Mouse (Mus musculus) CH12.LX (cell line): ENCODE data around the gene Wars2. TPM values are rescaled to one million over a fixed set of nuclear protein-coding genes. Genes with fewer than 3 reads are reported as not detected.

Source experiments
- DNase-seq: peaks from one replicate; pipeline ENCODE4 v3.0.0-alpha.2; 2013; ENCODE audit errors: extremely low read depth
- H3K27ac ChIP-seq: 2 replicates; pipeline ENCODE4 v1.5.1; 2012; ENCODE audit warnings: low read depth, mild to moderate bottlenecking, control low read depth, moderate library complexity; ENCODE audit not compliant: insufficient read depth
- H3K27me3 ChIP-seq: replicated peaks from 2 replicates; pipeline ENCODE3; 2012; ENCODE audit warnings: inconsistent platforms
- H3K36me3 ChIP-seq, 2 experiments: replicated peaks in 1 of 2; 2 replicates each; pipeline versions ENCODE3 to v1.6.1; 2012; ENCODE audit warnings: inconsistent platforms in 1 of 2, low read length in 1 of 2, mild to moderate bottlenecking in 1 of 2, mixed read lengths in 1 of 2, moderate library complexity in 1 of 2; ENCODE audit not compliant: control insufficient read depth in 1 of 2, insufficient read depth in 1 of 2
- H3K4me1 ChIP-seq, 2 experiments: 2 replicates each; pipeline ENCODE4 v1.6.1; 2012; ENCODE audit warnings: inconsistent platforms in 1 of 2, moderate library complexity in 1 of 2; ENCODE audit not compliant: insufficient read depth in 2 of 2, control insufficient read depth in 1 of 2
- H3K4me2 ChIP-seq: 2 replicates; pipeline ENCODE4 v1.6.1; 2012; ENCODE audit warnings: low read depth, mild to moderate bottlenecking, control low read depth; ENCODE audit not compliant: poor library complexity, insufficient read depth, severe bottlenecking
- H3K4me3 ChIP-seq, 3 experiments: fragments of 150-350 bp in 1 of 3; sonication (generic) in 1 of 3; replicated peaks in 1 of 3; 2 replicates each; pipeline versions ENCODE3 to v1.5.1; 2011 to 2012; ENCODE audit warnings: low read depth in 2 of 3, low read length in 2 of 3, mild to moderate bottlenecking in 2 of 3, moderate library complexity in 2 of 3, control low read depth in 1 of 3, improper control_type of control experiment in 1 of 3, inconsistent platforms in 1 of 3, mixed read lengths in 1 of 3; ENCODE audit not compliant: poor library complexity in 1 of 3
- H3K79me2 ChIP-seq: replicated peaks from 2 replicates; pipeline ENCODE4 v1.6.1; 2012; ENCODE audit warnings: mild to moderate bottlenecking, moderate library complexity; ENCODE audit not compliant: control insufficient read depth, poor library complexity, insufficient read depth, severe bottlenecking; ENCODE audit errors: extremely low read depth
- H3K9ac ChIP-seq: 2 replicates; pipeline ENCODE4 v1.6.1; 2012; ENCODE audit warnings: low read depth, mild to moderate bottlenecking, control low read depth, moderate library complexity; ENCODE audit not compliant: insufficient read depth
- H3K9me3 ChIP-seq: replicated peaks from 2 replicates; pipeline ENCODE3; 2012; ENCODE audit warnings: low read length, inconsistent platforms, mixed read lengths
- CHD1 ChIP-seq: IDR thresholded peaks from 2 replicates; pipeline ENCODE4 v1.6.1; 2012; ENCODE audit warnings: low read depth, low read length, improper control_type of control experiment, inconsistent platforms
- CHD2 ChIP-seq: IDR thresholded peaks from 2 replicates; pipeline ENCODE4 v1.6.1; 2011; ENCODE audit warnings: low read length, improper control_type of control experiment
- ELF1 ChIP-seq: IDR thresholded peaks from 2 replicates; pipeline ENCODE4 v1.6.1; 2014; ENCODE audit warnings: low read depth, mild to moderate bottlenecking, inconsistent platforms, low read length, improper control_type of control experiment
- EP300 ChIP-seq: IDR thresholded peaks from 2 replicates; pipeline ENCODE4 v1.6.1; 2011; ENCODE audit warnings: low read length, improper control_type of control experiment
- ETS1 ChIP-seq: conservative IDR thresholded peaks from 2 replicates; pipeline ENCODE4 v1.6.1; 2012; ENCODE audit warnings: low read depth, mild to moderate bottlenecking, inconsistent platforms, low read length, improper control_type of control experiment, moderate library complexity
- GABPA ChIP-seq: IDR thresholded peaks from 2 replicates; pipeline ENCODE4 v1.6.1; 2012; ENCODE audit warnings: low read depth, low read length, improper control_type of control experiment, inconsistent platforms; ENCODE audit not compliant: insufficient replicate concordance
- IRF4 ChIP-seq: IDR thresholded peaks from 2 replicates; pipeline ENCODE4 v1.6.1; 2014; ENCODE audit warnings: low read depth, mild to moderate bottlenecking, inconsistent platforms, low read length, improper control_type of control experiment
- JUN ChIP-seq: IDR thresholded peaks from 2 replicates; pipeline ENCODE4 v1.6.1; 2011; ENCODE audit warnings: low read depth, mild to moderate bottlenecking, low read length, improper control_type of control experiment, moderate library complexity; ENCODE audit not compliant: insufficient read depth
- JUND ChIP-seq: conservative IDR thresholded peaks from 2 replicates; pipeline ENCODE4 v1.6.1; 2011; ENCODE audit warnings: low read depth, low read length, improper control_type of control experiment
- MAFK ChIP-seq: IDR thresholded peaks from 2 replicates; pipeline ENCODE4 v1.6.1; 2011; ENCODE audit warnings: low read length, improper control_type of control experiment; ENCODE audit not compliant: insufficient replicate concordance
- MEF2A ChIP-seq: IDR thresholded peaks from 2 replicates; pipeline ENCODE4 v1.6.1; 2014; ENCODE audit warnings: low read depth, mild to moderate bottlenecking, inconsistent platforms, low read length, improper control_type of control experiment, borderline replicate concordance
- MYC ChIP-seq: IDR thresholded peaks from 2 replicates; pipeline ENCODE4 v1.6.1; 2011; ENCODE audit warnings: low read depth, mild to moderate bottlenecking, improper control_type of control experiment, low read length
- NELFE ChIP-seq: IDR thresholded peaks from 2 replicates; pipeline ENCODE4 v1.6.1; 2011; ENCODE audit warnings: low read depth, low read length, improper control_type of control experiment
- POLR2A ChIP-seq: IDR thresholded peaks from 2 replicates; pipeline ENCODE4 v1.6.1; 2011; ENCODE audit warnings: low read depth, mild to moderate bottlenecking, improper control_type of control experiment, low read length
- RCOR1 ChIP-seq: conservative IDR thresholded peaks from 2 replicates; pipeline ENCODE4 v1.6.1; 2012; ENCODE audit warnings: low read depth, mild to moderate bottlenecking, inconsistent platforms, low read length, improper control_type of control experiment
- SIN3A ChIP-seq: IDR thresholded peaks from 2 replicates; pipeline ENCODE4 v1.6.1; 2012; ENCODE audit warnings: low read length, improper control_type of control experiment, inconsistent platforms
- SMC3 ChIP-seq: IDR thresholded peaks from 2 replicates; pipeline ENCODE4 v1.6.1; 2011; ENCODE audit warnings: low read depth, low read length, improper control_type of control experiment
- TCF12 ChIP-seq: IDR thresholded peaks from 2 replicates; pipeline ENCODE4 v1.6.1; 2014; ENCODE audit warnings: low read depth, mild to moderate bottlenecking, inconsistent platforms, low read length, improper control_type of control experiment
- USF1 ChIP-seq: IDR thresholded peaks from 2 replicates; pipeline ENCODE4 v1.6.1; 2014; ENCODE audit warnings: low read depth, mild to moderate bottlenecking, inconsistent platforms, low read length, improper control_type of control experiment
- ZC3H11A ChIP-seq: IDR thresholded peaks from 2 replicates; pipeline ENCODE4 v1.6.1; 2012; ENCODE audit warnings: low read depth, mild to moderate bottlenecking, inconsistent platforms, low read length, improper control_type of control experiment
- ZKSCAN1 ChIP-seq: IDR thresholded peaks from 2 replicates; pipeline ENCODE4 v1.6.1; 2012; ENCODE audit warnings: low read depth, inconsistent platforms, low read length, improper control_type of control experiment, borderline replicate concordance
- ZMIZ1 ChIP-seq: IDR thresholded peaks from 2 replicates; pipeline ENCODE4 v1.6.1; 2012; ENCODE audit warnings: low read depth, mild to moderate bottlenecking, inconsistent platforms, low read length, improper control_type of control experiment
- ZNF384 ChIP-seq: IDR thresholded peaks from 2 replicates; pipeline ENCODE4 v1.6.1; 2012; ENCODE audit warnings: low read depth, low read length, improper control_type of control experiment, inconsistent platforms
- dilution Hi-C: fragments of 300-500 bp; cut with MboI; formaldehyde crosslinking; loops from 2 replicates; pipeline ENCODE4 v1.14.3; 2020; ENCODE audit warnings: low sequenced_read_pairs; ENCODE audit not compliant: extremely low pct_unique_long_range_greater_than_20kb, extremely low pct_ligation_motif_present
- in situ Hi-C: fragments of 300-500 bp; cut with MboI; formaldehyde crosslinking; loops from 3 replicates; pipeline ENCODE4 v1.14.3; 2019; ENCODE audit warnings: low sequenced_read_pairs, low pct_ligation_motif_present, low pct_unique_long_range_greater_than_20kb, mixed read lengths
- polyA plus RNA-seq: library from polyadenylated mRNA; unstranded; fragments of >175 nt; gene quantifications from 2 replicates; pipeline ENCODE4 v1.2.1, GENCODE M21; 2012; ENCODE audit warnings: low read depth; ENCODE audit not compliant: insufficient read length
- total RNA-seq, 2 experiments: library from RNA; depleted of rRNA; stranded (reverse); fragments of 300-350 nt in 1 of 2; fragments of >200 nt in 1 of 2; gene quantifications; 2 replicates each; pipeline ENCODE4 v1.2.3; 2012 to 2014

Gene Wars2
- total and polyA plus RNA-seq, 3 experiments, result 7.1 to 10.2 (median 8.6) TPM

DNA sequence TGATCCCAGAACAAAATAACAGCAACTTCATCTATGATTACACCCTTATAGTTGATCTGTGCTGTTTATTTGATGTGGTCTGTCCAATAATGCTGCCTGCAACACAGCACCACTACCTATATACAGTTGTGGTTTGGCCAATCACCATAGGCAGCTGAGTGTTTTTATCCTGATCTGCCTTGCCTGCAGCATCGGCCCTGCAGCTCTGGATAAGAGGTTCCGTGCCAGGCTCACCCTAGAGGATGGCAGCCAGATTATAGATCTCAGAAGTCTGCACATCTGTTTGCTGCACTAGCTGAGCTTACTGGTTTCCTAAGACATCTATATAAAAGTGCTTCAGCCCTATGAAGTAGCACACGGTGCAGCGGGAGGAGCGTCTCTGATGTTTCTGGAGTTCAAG, 32.3 kb downstream of the Wars2 start:
- H3K27ac ChIP-seq, result no peak overlapping the region
- H3K9me3 ChIP-seq, result no peaks in the 10 kb centered on the region
- no peak overlapping the region for H3K4me2 ChIP-seq
- H3K27me3 ChIP-seq, result no peaks in the 10 kb centered on the region
- peaks cover 0 to 12% of the 10 kb centered on the region in 2 experiments for H3K36me3 ChIP-seq
- dilution Hi-C loops (no loop called here), in situ Hi-C loops (no loop called here)
- no peaks in the 10 kb centered on the region for H3K79me2 ChIP-seq
- H3K4me3 ChIP-seq, result no peak overlapping the region
- no peak for DNase-seq
- H3K4me1 ChIP-seq, result peaks cover 0 to 4% of the 10 kb centered on the region in 2 experiments; a peak in 1 of 4 replicates
- no peak for TF ChIP-seq SMC3
- no peak for TF ChIP-seq ELF1
- TF ChIP-seq ZNF384, result no peak
- TF ChIP-seq SIN3A, result no peak
- no peak for TF ChIP-seq ZC3H11A
- TF ChIP-seq MYC, result no peak
- no peak for TF ChIP-seq ETS1
- no peak for TF ChIP-seq GABPA
- TF ChIP-seq TCF12, result no peak
- TF ChIP-seq CHD1, result no peak
- TF ChIP-seq USF1, result no peak
- no peak for TF ChIP-seq POLR2A
- no peak for TF ChIP-seq ZMIZ1
- TF ChIP-seq JUN, result no peak
- no peak for TF ChIP-seq RCOR1
- no peak for TF ChIP-seq MAFK
- no peak for TF ChIP-seq EP300
- H3K9ac ChIP-seq, result no peak overlapping the region

DNA sequence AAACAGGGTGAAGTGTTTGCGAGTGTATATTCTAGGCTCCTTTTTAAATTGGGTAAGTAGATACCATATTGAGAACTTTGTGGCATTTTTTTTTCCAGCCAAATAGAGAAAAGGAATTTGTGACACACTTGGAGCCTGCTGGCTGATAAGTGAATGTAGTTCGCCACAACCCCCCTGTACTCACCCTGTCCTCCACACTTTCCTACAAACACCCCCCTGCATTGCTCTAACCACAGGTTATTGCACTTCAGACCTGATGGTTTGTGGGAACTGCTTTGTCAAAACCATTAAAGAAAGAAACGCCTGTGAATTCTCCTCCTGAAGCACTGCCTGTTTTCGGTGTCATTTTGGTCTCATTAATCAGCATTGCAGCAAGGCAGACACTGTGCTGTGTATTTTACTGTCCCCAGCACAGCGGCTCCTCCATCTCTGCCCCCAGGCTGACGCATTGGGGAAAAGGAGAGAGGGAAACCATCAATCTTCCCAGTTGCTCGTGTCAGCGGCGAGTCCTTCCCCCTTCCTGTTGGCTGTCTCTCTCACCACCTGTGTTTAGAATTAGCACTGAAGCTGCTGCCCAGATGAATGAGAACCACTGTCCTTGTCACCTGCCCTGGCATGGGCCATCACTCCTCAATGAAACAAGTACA, 33.9 kb downstream of the Wars2 start:
- dilution Hi-C loops (no loop called here), in situ Hi-C loops (no loop called here)
- Histone ChIP-seq H3K4me3 (no peak overlapping the region), H3K36me3 (peaks cover 0 to 12% of the 10 kb centered on the region in 2 experiments), H3K9me3 (no peaks in the 10 kb centered on the region), H3K9ac (no peak overlapping the region), H3K27ac (no peak overlapping the region), H3K27me3 (no peaks in the 10 kb centered on the region), H3K4me2 (no peak overlapping the region), H3K79me2 (no peaks in the 10 kb centered on the region), H3K4me1 (peaks cover 0 to 4% of the 10 kb centered on the region in 2 experiments; a peak in 1 of 4 replicates)
- DNase-seq, result no peak
- TF ChIP-seq CHD1, result no peak
- TF ChIP-seq NELFE, result no peak
- TF ChIP-seq JUN, result no peak
- TF ChIP-seq IRF4, result no peak
- no peak for TF ChIP-seq ZNF384
- TF ChIP-seq MEF2A, result no peak
- no peak for TF ChIP-seq ETS1
- TF ChIP-seq ZKSCAN1, result no peak
- TF ChIP-seq CHD2, result no peak
- TF ChIP-seq TCF12, result no peak
- TF ChIP-seq JUND, result no peak
- no peak for TF ChIP-seq ELF1
